Mouse (Mus musculus): ENCODE results near the gene Ndufc2. TPM values are rescaled to one million over a fixed set of nuclear protein-coding genes. Genes with fewer than 3 reads are reported as not detected.

Ndufc2 gene
- polyA plus RNA-seq, 1 experiment from 2014 or later = 324 TPM

Other genes with a start within 250 kb of the Ndufc2 start
- gene Usp35, start 68.0 kb upstream of the Ndufc2 start, polyA plus RNA-seq (2015; fragmentation: Nextera tagmentation; extraction: Ambion mirVana) = 1.3 and 1.7 TPM in 2 replicates
- gene Kctd21, start 67.7 kb upstream of the Ndufc2 start, polyA plus RNA-seq (2015; fragmentation: Nextera tagmentation; extraction: Ambion mirVana) = 4.7 and 5.4 TPM in 2 replicates
- gene Alg8, start 28.4 kb upstream of the Ndufc2 start, polyA plus RNA-seq (2015; fragmentation: Nextera tagmentation; extraction: Ambion mirVana) = 43.6 and 49.3 TPM in 2 replicates
- gene Thrsp, start 17.7 kb downstream of the Ndufc2 start, polyA plus RNA-seq (2015; fragmentation: Nextera tagmentation; extraction: Ambion mirVana) = 0.81 and 1.2 TPM in 2 replicates
- 1.2 and 1.4 TPM in 2 replicates for gene Kctd14, start 51.3 kb downstream of the Ndufc2 start, polyA plus RNA-seq (2015; fragmentation: Nextera tagmentation; extraction: Ambion mirVana)
- gene Ints4, start 81.0 kb downstream of the Ndufc2 start, polyA plus RNA-seq (2015; fragmentation: Nextera tagmentation; extraction: Ambion mirVana) = 59.2 and 60.4 TPM in 2 replicates
- gene Aamdc, start 179.5 kb downstream of the Ndufc2 start, polyA plus RNA-seq (2015; fragmentation: Nextera tagmentation; extraction: Ambion mirVana) = 57.5 and 58.5 TPM in 2 replicates
- gene Rsf1, start 179.9 kb downstream of the Ndufc2 start, polyA plus RNA-seq (2015; fragmentation: Nextera tagmentation; extraction: Ambion mirVana) = 18.8 and 20.9 TPM in 2 replicates